Mouse (Mus musculus) CH12.LX (cell line): ENCODE measurements around the gene Tbx20. TPM values are rescaled to one million over a fixed set of nuclear protein-coding genes. Genes with fewer than 3 reads are reported as not detected.

Experiments
- DNase-seq: peaks from one replicate; pipeline ENCODE4 v3.0.0-alpha.2; 2013; ENCODE audit errors: extremely low read depth
- H3K27ac ChIP-seq: 2 replicates; pipeline ENCODE4 v1.5.1; 2012; ENCODE audit warnings: low read depth, mild to moderate bottlenecking, control low read depth, moderate library complexity; ENCODE audit not compliant: insufficient read depth
- H3K27me3 ChIP-seq: replicated peaks from 2 replicates; pipeline ENCODE3; 2012; ENCODE audit warnings: inconsistent platforms
- H3K36me3 ChIP-seq, 2 experiments: replicated peaks in 1 of 2; 2 replicates each; pipeline versions ENCODE3 to v1.6.1; 2012; ENCODE audit warnings: inconsistent platforms in 1 of 2, low read length in 1 of 2, mild to moderate bottlenecking in 1 of 2, mixed read lengths in 1 of 2, moderate library complexity in 1 of 2; ENCODE audit not compliant: control insufficient read depth in 1 of 2, insufficient read depth in 1 of 2
- H3K4me1 ChIP-seq, 2 experiments: 2 replicates each; pipeline ENCODE4 v1.6.1; 2012; ENCODE audit warnings: inconsistent platforms in 1 of 2, moderate library complexity in 1 of 2; ENCODE audit not compliant: insufficient read depth in 2 of 2, control insufficient read depth in 1 of 2
- H3K4me2 ChIP-seq: 2 replicates; pipeline ENCODE4 v1.6.1; 2012; ENCODE audit warnings: low read depth, mild to moderate bottlenecking, control low read depth; ENCODE audit not compliant: poor library complexity, insufficient read depth, severe bottlenecking
- H3K4me3 ChIP-seq, 3 experiments: fragments of 150-350 bp in 1 of 3; sonication (generic) in 1 of 3; replicated peaks in 1 of 3; 2 replicates each; pipeline versions ENCODE3 to v1.5.1; 2011 to 2012; ENCODE audit warnings: low read depth in 2 of 3, low read length in 2 of 3, mild to moderate bottlenecking in 2 of 3, moderate library complexity in 2 of 3, control low read depth in 1 of 3, improper control_type of control experiment in 1 of 3, inconsistent platforms in 1 of 3, mixed read lengths in 1 of 3; ENCODE audit not compliant: poor library complexity in 1 of 3
- H3K79me2 ChIP-seq: replicated peaks from 2 replicates; pipeline ENCODE4 v1.6.1; 2012; ENCODE audit warnings: mild to moderate bottlenecking, moderate library complexity; ENCODE audit not compliant: control insufficient read depth, poor library complexity, insufficient read depth, severe bottlenecking; ENCODE audit errors: extremely low read depth
- H3K9ac ChIP-seq: 2 replicates; pipeline ENCODE4 v1.6.1; 2012; ENCODE audit warnings: low read depth, mild to moderate bottlenecking, control low read depth, moderate library complexity; ENCODE audit not compliant: insufficient read depth
- H3K9me3 ChIP-seq: replicated peaks from 2 replicates; pipeline ENCODE3; 2012; ENCODE audit warnings: low read length, inconsistent platforms, mixed read lengths
- BHLHE40 ChIP-seq: IDR thresholded peaks from 2 replicates; pipeline ENCODE4 v1.6.1; 2011; ENCODE audit warnings: mild to moderate bottlenecking, low read depth, low read length, improper control_type of control experiment
- CHD1 ChIP-seq: IDR thresholded peaks from 2 replicates; pipeline ENCODE4 v1.6.1; 2012; ENCODE audit warnings: low read depth, low read length, improper control_type of control experiment, inconsistent platforms
- CHD2 ChIP-seq: IDR thresholded peaks from 2 replicates; pipeline ENCODE4 v1.6.1; 2011; ENCODE audit warnings: low read length, improper control_type of control experiment
- E2F4 ChIP-seq: IDR thresholded peaks from 2 replicates; pipeline ENCODE4 v1.6.1; 2011; ENCODE audit warnings: low read depth, low read length, improper control_type of control experiment; ENCODE audit not compliant: insufficient replicate concordance
- ELF1 ChIP-seq: IDR thresholded peaks from 2 replicates; pipeline ENCODE4 v1.6.1; 2014; ENCODE audit warnings: low read depth, mild to moderate bottlenecking, inconsistent platforms, low read length, improper control_type of control experiment
- EP300 ChIP-seq: IDR thresholded peaks from 2 replicates; pipeline ENCODE4 v1.6.1; 2011; ENCODE audit warnings: low read length, improper control_type of control experiment
- ETS1 ChIP-seq: conservative IDR thresholded peaks from 2 replicates; pipeline ENCODE4 v1.6.1; 2012; ENCODE audit warnings: low read depth, mild to moderate bottlenecking, inconsistent platforms, low read length, improper control_type of control experiment, moderate library complexity
- IRF4 ChIP-seq: IDR thresholded peaks from 2 replicates; pipeline ENCODE4 v1.6.1; 2014; ENCODE audit warnings: low read depth, mild to moderate bottlenecking, inconsistent platforms, low read length, improper control_type of control experiment
- JUN ChIP-seq: IDR thresholded peaks from 2 replicates; pipeline ENCODE4 v1.6.1; 2011; ENCODE audit warnings: low read depth, mild to moderate bottlenecking, low read length, improper control_type of control experiment, moderate library complexity; ENCODE audit not compliant: insufficient read depth
- MAX ChIP-seq: IDR thresholded peaks from 2 replicates; pipeline ENCODE4 v1.6.1; 2011; ENCODE audit warnings: low read length, improper control_type of control experiment
- MEF2A ChIP-seq: IDR thresholded peaks from 2 replicates; pipeline ENCODE4 v1.6.1; 2014; ENCODE audit warnings: low read depth, mild to moderate bottlenecking, inconsistent platforms, low read length, improper control_type of control experiment, borderline replicate concordance
- MXI1 ChIP-seq: IDR thresholded peaks from 2 replicates; pipeline ENCODE4 v1.6.1; 2011; ENCODE audit warnings: mild to moderate bottlenecking, low read depth, low read length, improper control_type of control experiment
- MYC ChIP-seq: IDR thresholded peaks from 2 replicates; pipeline ENCODE4 v1.6.1; 2011; ENCODE audit warnings: low read depth, mild to moderate bottlenecking, improper control_type of control experiment, low read length
- POLR2A ChIP-seq: IDR thresholded peaks from 2 replicates; pipeline ENCODE4 v1.6.1; 2011; ENCODE audit warnings: low read depth, mild to moderate bottlenecking, improper control_type of control experiment, low read length
- POLR2AphosphoS2 ChIP-seq: IDR thresholded peaks from 2 replicates; pipeline ENCODE4 v1.6.1; 2011; ENCODE audit warnings: low read depth, low read length, improper control_type of control experiment
- RCOR1 ChIP-seq: conservative IDR thresholded peaks from 2 replicates; pipeline ENCODE4 v1.6.1; 2012; ENCODE audit warnings: low read depth, mild to moderate bottlenecking, inconsistent platforms, low read length, improper control_type of control experiment
- SIN3A ChIP-seq: IDR thresholded peaks from 2 replicates; pipeline ENCODE4 v1.6.1; 2012; ENCODE audit warnings: low read length, improper control_type of control experiment, inconsistent platforms
- SMC3 ChIP-seq: IDR thresholded peaks from 2 replicates; pipeline ENCODE4 v1.6.1; 2011; ENCODE audit warnings: low read depth, low read length, improper control_type of control experiment
- TBP ChIP-seq: conservative IDR thresholded peaks from 2 replicates; pipeline ENCODE4 v1.6.1; 2011; ENCODE audit warnings: low read depth, low read length, improper control_type of control experiment
- USF1 ChIP-seq: IDR thresholded peaks from 2 replicates; pipeline ENCODE4 v1.6.1; 2014; ENCODE audit warnings: low read depth, mild to moderate bottlenecking, inconsistent platforms, low read length, improper control_type of control experiment
- ZKSCAN1 ChIP-seq: IDR thresholded peaks from 2 replicates; pipeline ENCODE4 v1.6.1; 2012; ENCODE audit warnings: low read depth, inconsistent platforms, low read length, improper control_type of control experiment, borderline replicate concordance
- ZNF384 ChIP-seq: IDR thresholded peaks from 2 replicates; pipeline ENCODE4 v1.6.1; 2012; ENCODE audit warnings: low read depth, low read length, improper control_type of control experiment, inconsistent platforms
- dilution Hi-C: fragments of 300-500 bp; cut with MboI; formaldehyde crosslinking; loops from 2 replicates; pipeline ENCODE4 v1.14.3; 2020; ENCODE audit warnings: low sequenced_read_pairs; ENCODE audit not compliant: extremely low pct_unique_long_range_greater_than_20kb, extremely low pct_ligation_motif_present
- in situ Hi-C: fragments of 300-500 bp; cut with MboI; formaldehyde crosslinking; loops from 3 replicates; pipeline ENCODE4 v1.14.3; 2019; ENCODE audit warnings: low sequenced_read_pairs, low pct_ligation_motif_present, low pct_unique_long_range_greater_than_20kb, mixed read lengths
- polyA plus RNA-seq: library from polyadenylated mRNA; unstranded; fragments of >175 nt; gene quantifications from 2 replicates; pipeline ENCODE4 v1.2.1, GENCODE M21; 2012; ENCODE audit warnings: low read depth; ENCODE audit not compliant: insufficient read length
- total RNA-seq, 2 experiments: library from RNA; depleted of rRNA; stranded (reverse); fragments of 300-350 nt in 1 of 2; fragments of >200 nt in 1 of 2; gene quantifications; 2 replicates each; pipeline ENCODE4 v1.2.3; 2012 to 2014

Tbx20 gene
- total and polyA plus RNA-seq, 3 experiments = not detected

- H3K9me3 ChIP-seq = no peaks in the 10 kb centered on the region
- no peak overlapping the region for H3K9ac ChIP-seq
- no peaks in the 10 kb centered on the region for H3K4me1 ChIP-seq
- no peaks in the 10 kb centered on the region for H3K36me3 ChIP-seq
- no peak for TF ChIP-seq POLR2AphosphoS2
- no peak for TF ChIP-seq TBP
- TF ChIP-seq IRF4 = no peak
- TF ChIP-seq MAX = no peak
- no peak for TF ChIP-seq ELF1
- no peaks in the 10 kb centered on the region for H3K79me2 ChIP-seq
- no peak overlapping the region for H3K4me2 ChIP-seq
- DNase-seq = no peak
- in situ Hi-C loops = no loop called here
- H3K27ac ChIP-seq = no peak overlapping the region
- dilution Hi-C loops = no loop called here
- no peaks in the 10 kb centered on the region for H3K27me3 ChIP-seq
- no peak overlapping the region for H3K4me3 ChIP-seq
Measured at GRCm38 (mm10) chr9:24789396-24789795, 15.3 kb upstream of the Tbx20 start.

DNA sequence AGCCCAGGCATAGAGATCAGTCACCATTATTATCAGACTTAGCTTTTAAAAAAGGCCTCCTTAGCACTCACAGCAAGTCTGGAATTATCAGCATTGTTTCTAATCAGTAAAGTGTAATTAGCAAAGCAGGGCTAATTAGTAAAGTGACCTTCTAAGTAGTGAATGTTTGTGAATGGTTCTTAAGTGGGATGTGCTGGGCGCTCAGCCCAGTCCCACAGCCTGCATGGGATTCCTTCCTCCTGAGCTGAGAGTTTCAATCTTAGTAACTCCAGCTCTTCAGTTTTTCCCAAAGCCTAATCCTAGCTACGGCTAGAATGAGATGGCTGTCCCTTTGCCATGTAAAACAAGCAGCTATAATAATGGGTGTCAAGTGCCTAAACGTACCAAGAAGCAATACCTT, 8.2 kb upstream of the Tbx20 start:
- Histone ChIP-seq H3K9ac (no peak overlapping the region), H3K27me3 (no peaks in the 10 kb centered on the region), H3K36me3 (no peaks in the 10 kb centered on the region), H3K27ac (no peak overlapping the region), H3K9me3 (no peaks in the 10 kb centered on the region), H3K79me2 (no peaks in the 10 kb centered on the region), H3K4me2 (no peak overlapping the region), H3K4me1 (no peaks in the 10 kb centered on the region), H3K4me3 (no peak overlapping the region)
- DNase-seq = no peak
- in situ Hi-C loops (no loop called here), dilution Hi-C loops (no loop called here)
- TF ChIP-seq ZNF384 (no peak), EP300 (no peak), SMC3 (no peak), RCOR1 (no peak), CHD1 (no peak), CHD2 (no peak), SIN3A (no peak), MEF2A (no peak), JUN (no peak), E2F4 (no peak), MXI1 (no peak), POLR2AphosphoS2 (no peak), MYC (no peak), ETS1 (no peak), BHLHE40 (no peak), ZKSCAN1 (no peak), USF1 (no peak), TBP (no peak), POLR2A (no peak)
